Mouse (Mus musculus): Measurements from ENCODE around the gene H2-Q4. TPM values are rescaled to one million over a fixed set of nuclear protein-coding genes. Genes with fewer than 3 reads are reported as not detected.
"Not testable (repeated sequence)": the region's sequence is repeated elsewhere in the genome, so short reads cannot be mapped to it uniquely, and the experiment has no call there.

Gene H2-Q4
- polyA plus RNA-seq, 1 experiment from 2014 or later = 1.3 TPM

DNA sequence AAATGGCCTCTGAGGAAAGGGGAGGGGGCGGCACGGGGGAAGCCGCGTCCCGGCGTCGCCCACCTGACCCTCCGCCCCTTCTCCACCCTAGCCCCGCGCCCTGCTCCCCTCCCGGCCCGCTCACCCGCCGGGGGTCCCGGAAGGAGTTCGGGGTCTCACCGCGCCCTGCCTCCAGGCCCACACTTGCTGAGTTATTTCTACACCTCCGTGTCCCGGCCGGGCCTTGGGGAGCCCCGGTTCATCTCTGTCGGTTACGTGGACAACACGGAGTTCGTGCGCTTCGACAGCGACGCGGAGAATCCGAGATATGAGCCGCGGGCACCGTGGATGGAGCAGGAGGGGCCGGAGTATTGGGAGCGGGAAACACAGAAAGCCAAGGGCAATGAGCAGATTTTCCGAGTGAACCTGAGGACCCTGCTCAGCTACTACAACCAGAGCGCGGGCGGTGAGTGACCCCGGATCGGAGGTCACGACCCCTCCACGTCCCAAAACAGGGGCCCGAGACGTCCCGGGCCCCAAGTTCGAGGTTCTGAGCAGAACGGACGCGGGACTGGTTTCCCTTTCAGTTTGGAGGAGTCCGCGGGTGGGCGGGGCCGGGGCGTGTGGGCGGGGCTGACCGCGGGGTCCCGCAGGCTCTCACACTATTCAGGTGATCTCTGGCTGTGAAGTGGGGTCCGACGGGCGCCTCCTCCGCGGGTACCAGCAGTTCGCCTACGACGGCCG is 473 bp downstream of the H2-Q4 start:
- Histone ChIP-seq H3K9me3 (0 out of 2 replicates have a peak, but pooled peaks cover 5% of the 10 kb centered on the region), H3K4me2 (peak overlapping the region; percentile 96), H3K4me3 (replicated peaks) (peak overlapping the region; percentile 60), H3K9ac (peak overlapping the region; percentile 63), H3K4me1 (peaks cover 14% of the 10 kb centered on the region), H3K27me3 (peaks cover 17% of the 10 kb centered on the region; the same call in 1 of the 2 replicates), H3K36me3 (replicated peaks) (no peaks in the 10 kb centered on the region), H3K27ac (no peak overlapping the region)
- no peak; the same call in 1 of the 2 replicates for ATAC-seq (ENCODE audit: low FRiP score)
- 2% methylated on average over 69 of the region's 70 CpGs for WGBS

DNA sequence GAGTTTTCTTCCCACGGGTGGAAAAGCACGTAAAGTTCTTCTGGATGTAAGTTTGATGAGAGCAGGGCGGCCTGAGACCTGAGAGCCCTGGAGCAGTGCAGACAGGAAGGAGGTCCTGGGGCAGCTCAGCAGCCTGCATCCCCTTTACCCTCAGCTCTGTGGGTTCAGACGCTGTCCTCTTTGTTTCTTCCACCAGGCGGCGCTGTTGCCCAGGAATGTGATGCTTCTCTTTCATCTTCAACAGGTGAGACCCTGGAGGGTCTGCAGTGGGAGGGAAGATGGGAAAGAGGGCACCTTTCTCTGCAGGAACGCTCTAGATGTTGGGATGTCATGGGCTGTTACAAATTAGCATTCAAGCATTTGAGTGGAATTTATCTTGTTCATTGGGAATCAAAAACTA is 10.4 kb downstream of the H2-Q4 start:
- not testable (repeated sequence) for H3K36me3 ChIP-seq (replicated peaks); ATAC-seq (ENCODE audit: low FRiP score); H3K4me1 ChIP-seq; H3K4me2 ChIP-seq; H3K4me3 ChIP-seq (replicated peaks); H3K9ac ChIP-seq; H3K27me3 ChIP-seq; H3K27ac ChIP-seq; H3K9me3 ChIP-seq
- WGBS = 5% methylated on average over 7 of the region's 7 CpGs

DNA sequence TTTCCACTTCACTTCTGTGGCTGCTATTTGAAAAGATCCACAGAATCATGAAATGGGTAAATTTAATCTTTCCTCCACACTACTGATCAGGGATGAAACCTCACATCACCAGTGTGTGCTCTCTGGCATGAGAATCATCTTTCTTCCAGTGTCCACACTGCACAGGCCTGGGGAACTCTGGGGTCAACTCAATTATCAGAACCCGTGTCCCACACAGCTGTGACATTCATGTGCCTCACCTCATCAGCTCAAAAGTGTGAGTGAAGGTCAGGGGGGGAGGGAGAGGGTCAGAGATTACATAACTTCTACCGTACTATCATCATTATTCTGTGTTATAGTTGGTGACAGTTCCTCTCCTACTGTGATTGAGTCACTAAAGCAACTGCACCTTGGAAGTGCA is 13.3 kb downstream of the H2-Q4 start:
- peaks cover 14% of the 10 kb centered on the region for H3K27me3 ChIP-seq
- not testable (repeated sequence) for H3K4me3 ChIP-seq (replicated peaks); H3K36me3 ChIP-seq (replicated peaks); H3K4me1 ChIP-seq; H3K9me3 ChIP-seq; H3K27ac ChIP-seq; H3K4me2 ChIP-seq; ATAC-seq (ENCODE audit: low FRiP score); H3K9ac ChIP-seq
- WGBS = 72% methylated on average over 2 of the region's 2 CpGs

DNA sequence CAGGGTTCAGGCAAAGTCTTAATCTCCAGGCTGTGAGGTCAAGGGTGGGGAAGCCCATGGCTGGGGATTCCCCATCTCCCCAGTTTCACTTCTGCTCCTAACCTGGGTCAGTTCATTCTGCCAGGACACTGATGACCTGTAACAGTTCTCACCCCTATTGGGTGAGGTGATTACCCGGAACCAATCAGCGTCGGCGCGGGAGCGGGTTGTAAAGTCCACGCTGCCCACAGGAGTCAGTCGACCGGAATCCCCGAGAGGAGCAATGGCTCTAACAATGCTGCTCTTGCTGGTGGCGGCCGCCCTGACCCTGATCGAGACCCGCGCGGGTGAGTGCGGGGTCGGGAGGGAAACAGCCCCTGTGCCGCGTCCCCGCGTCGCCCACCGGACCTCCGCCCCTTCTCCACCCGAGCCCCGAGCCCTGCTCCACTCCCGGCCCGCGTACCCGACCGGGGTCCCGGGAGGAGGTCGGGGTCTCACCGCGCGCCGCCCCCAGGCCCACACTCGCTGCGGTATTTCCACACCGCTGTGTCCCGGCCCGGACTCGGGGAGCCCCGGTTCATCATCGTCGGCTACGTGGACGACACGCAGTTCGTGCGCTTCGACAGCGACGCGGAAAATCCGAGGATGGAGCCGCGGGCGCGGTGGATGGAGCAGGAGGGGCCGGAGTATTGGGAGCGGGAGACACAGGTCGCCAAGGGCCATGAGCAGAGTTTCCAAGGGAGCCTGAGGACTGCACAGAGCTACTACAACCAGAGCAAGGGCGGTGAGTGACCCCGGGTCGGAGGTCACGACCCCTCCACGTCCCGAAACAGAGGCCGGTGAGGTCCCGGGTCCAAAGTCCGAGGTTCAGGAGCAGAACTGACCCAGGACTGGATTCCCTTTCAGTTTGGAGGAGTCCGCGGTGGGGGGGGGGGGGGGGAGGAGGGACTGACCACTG is 14.7 kb downstream of the H2-Q4 start:
- H3K27ac ChIP-seq; H3K9ac ChIP-seq; ATAC-seq (ENCODE audit: low FRiP score); H3K9me3 ChIP-seq; H3K36me3 ChIP-seq (replicated peaks); H3K4me1 ChIP-seq: not testable (repeated sequence)
- H3K27me3 ChIP-seq = peaks cover 14% of the 10 kb centered on the region
- peak overlapping the region; percentile 31 for H3K4me3 ChIP-seq (replicated peaks)
- H3K4me2 ChIP-seq = peak overlapping the region; percentile 49
- 2% methylated on average over 61 of the region's 75 CpGs for WGBS

DNA sequence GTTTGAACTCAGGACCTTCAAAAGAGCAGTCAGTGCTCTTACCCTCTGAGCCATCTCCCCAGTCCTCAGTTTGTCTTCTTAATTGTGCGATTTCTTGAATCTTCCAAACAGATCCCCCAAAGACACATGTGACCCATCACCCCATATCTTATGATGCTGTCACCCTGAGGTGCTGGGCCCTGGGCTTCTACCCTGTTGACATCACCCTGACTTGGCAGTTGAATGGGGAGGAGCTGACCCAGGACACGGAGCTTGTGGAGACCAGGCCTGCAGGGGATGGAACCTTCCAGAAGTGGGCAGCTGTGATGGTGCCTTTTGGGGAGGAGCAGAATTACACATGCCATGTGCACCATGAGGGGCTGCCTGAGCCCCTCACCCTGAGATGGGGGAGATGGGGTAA is 17.5 kb downstream of the H2-Q4 start:
- H3K36me3 ChIP-seq (replicated peaks); H3K4me2 ChIP-seq: not testable (repeated sequence)

DNA sequence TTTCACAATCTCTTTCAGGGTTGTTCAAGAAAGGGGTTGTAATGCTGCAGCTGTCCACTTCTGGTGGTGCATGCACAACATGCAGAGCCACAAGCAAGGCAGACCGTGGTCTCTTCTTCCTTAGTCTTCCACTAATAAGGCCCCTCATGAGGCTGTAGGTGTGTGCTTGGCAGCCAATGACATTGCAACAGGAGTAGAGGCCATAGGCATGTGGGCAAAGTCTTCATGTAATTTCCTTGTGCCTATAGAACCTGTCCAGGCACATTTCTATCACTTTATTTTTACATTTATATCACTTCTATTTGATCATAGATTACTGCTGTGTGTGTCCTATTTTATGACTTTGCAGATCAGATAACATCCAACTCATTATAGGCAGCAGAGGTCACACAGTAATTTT is 33.6 kb downstream of the H2-Q4 start:
- no CpG with 5 or more reads among the region's 1 CpGs for WGBS
- ATAC-seq (ENCODE audit: low FRiP score); H3K9ac ChIP-seq: not testable (repeated sequence)

More for the DNA sequence above, 17.5 kb downstream of the H2-Q4 start:
- not testable (repeated sequence) for ATAC-seq (ENCODE audit: low FRiP score); H3K27ac ChIP-seq; H3K9me3 ChIP-seq; H3K4me1 ChIP-seq; H3K4me3 ChIP-seq (replicated peaks); H3K9ac ChIP-seq
- peaks cover 14% of the 10 kb centered on the region for H3K27me3 ChIP-seq
- 85% methylated on average over 2 of the region's 2 CpGs for WGBS

DNA sequence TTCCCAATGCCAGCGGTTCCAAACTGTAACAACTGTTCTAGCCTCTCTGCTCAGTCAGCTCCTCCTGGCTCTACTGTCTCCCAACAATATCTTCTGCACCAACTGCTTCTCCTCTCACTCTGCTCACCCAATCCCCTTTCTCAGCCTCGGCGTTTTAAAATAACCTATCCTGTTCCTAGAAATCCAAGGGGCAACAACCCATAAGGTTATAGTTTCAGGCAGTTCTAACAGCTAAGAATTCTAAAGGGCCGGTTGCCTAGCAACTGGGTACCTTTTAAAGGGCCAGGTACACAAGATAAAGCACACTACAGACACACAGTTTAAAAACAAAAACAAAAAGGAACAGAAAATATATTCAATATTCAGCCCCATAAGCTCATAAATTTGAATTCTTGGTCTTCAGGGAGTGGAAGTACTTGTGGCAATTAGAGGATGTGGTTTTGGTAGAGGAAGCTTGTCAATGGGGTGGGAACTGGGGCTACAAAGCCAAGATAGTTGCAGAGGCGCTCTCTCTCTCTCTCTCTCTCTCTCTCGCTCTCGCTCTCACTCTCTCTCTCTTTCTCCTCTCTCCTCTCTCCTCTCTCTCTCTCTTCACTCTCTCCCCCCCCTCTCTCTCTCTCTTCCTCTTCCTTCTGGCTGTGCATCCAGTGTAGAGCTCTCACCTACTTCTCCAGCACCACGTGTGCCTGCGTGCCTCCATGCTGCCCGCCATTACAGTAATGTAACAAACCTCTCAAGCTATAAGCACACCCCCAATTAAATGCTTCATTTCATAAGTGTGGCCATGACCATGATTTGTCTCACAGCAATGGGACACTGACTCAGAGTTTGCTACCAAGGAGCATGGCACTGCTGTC is 36.1 kb downstream of the H2-Q4 start:
- not testable (repeated sequence) for H3K4me2 ChIP-seq; ATAC-seq (ENCODE audit: low FRiP score); H3K27ac ChIP-seq; H3K36me3 ChIP-seq (replicated peaks); H3K27me3 ChIP-seq; H3K9ac ChIP-seq; H3K4me1 ChIP-seq; H3K9me3 ChIP-seq; H3K4me3 ChIP-seq (replicated peaks)
- WGBS = 77% methylated on average over 3 of the region's 10 CpGs

More for the DNA sequence above, 33.6 kb downstream of the H2-Q4 start:
- H3K4me2 ChIP-seq; H3K36me3 ChIP-seq (replicated peaks); H3K9me3 ChIP-seq; H3K4me1 ChIP-seq; H3K27me3 ChIP-seq; H3K4me3 ChIP-seq (replicated peaks); H3K27ac ChIP-seq: not testable (repeated sequence)

- Histone ChIP-seq H3K36me3 (replicated peaks) (no peaks in the 10 kb centered on the region), H3K4me3 (replicated peaks) (no peak overlapping the region), H3K9ac (no peak overlapping the region), H3K9me3 (no peaks in the 10 kb centered on the region), H3K27ac (no peak overlapping the region), H3K4me1 (no peaks in the 10 kb centered on the region), H3K4me2 (no peak overlapping the region), H3K27me3 (peaks cover 23% of the 10 kb centered on the region)
- WGBS = 85% methylated on average over 7 of the region's 7 CpGs
- ATAC-seq (ENCODE audit: low FRiP score) = no peak
These were observed 39.4 kb downstream of the H2-Q4 start for GRCm38 (mm10) chr17:35418772-35419171.

DNA sequence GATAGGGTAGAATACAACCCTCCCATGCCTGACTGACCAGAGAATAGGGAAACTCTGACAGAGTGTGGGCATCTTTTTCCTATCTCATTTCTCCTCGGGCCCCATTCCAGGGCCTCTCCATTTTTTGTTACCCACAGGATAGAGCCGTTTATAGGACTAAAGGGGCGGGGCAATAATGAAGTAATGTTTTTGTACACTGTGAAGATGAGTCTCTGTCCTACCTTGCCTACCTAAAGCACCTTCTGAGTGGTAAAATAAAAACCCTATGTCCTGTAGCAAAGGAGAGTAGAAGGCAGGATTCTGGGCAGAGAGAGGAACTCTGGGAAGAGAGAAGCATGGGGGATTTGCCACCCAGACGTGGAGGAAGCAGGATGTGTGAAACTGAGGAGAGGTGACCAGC is 40.1 kb downstream of the H2-Q4 start:
- not testable (repeated sequence) for H3K27ac ChIP-seq; H3K9ac ChIP-seq; H3K4me2 ChIP-seq; H3K36me3 ChIP-seq (replicated peaks); H3K4me1 ChIP-seq; ATAC-seq (ENCODE audit: low FRiP score); H3K9me3 ChIP-seq; H3K4me3 ChIP-seq (replicated peaks)
- peaks cover 27% of the 10 kb centered on the region for H3K27me3 ChIP-seq
- 73% methylated on average over 4 of the region's 4 CpGs for WGBS

GRCm38 (mm10) chr17:35420206-35420810 is 40.9 kb downstream of the H2-Q4 start:
- H3K9me3 ChIP-seq; ATAC-seq (ENCODE audit: low FRiP score); H3K4me2 ChIP-seq; H3K4me1 ChIP-seq; H3K27ac ChIP-seq; H3K36me3 ChIP-seq (replicated peaks); H3K9ac ChIP-seq; H3K4me3 ChIP-seq (replicated peaks): not testable (repeated sequence)
- WGBS = 12% methylated on average over 11 of the region's 11 CpGs
- peaks cover 34% of the 10 kb centered on the region for H3K27me3 ChIP-seq

DNA sequence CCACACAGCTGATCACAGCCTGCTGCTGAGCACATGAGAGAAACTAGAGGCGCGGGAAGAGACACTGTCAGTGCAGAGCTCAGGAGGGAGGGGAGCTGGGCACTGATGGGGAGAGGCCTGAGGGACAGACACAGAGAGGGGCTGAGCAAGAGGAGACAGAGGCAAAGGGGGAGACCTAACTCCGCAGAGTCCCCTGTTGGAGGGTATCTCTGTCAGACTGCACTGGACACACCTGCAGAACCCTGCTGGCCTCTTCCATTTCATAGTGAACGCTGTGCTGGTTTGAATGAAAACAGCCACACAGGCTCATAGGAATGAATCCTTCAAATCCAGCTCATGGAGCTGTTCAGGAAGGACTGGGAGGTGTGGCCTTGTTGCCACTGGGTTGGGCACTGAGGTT is 41.9 kb downstream of the H2-Q4 start:
- 88% methylated on average over 4 of the region's 4 CpGs for WGBS
- peaks cover 44% of the 10 kb centered on the region for H3K27me3 ChIP-seq
- H3K27ac ChIP-seq; H3K9me3 ChIP-seq; H3K4me3 ChIP-seq (replicated peaks); H3K4me2 ChIP-seq; ATAC-seq (ENCODE audit: low FRiP score); H3K4me1 ChIP-seq; H3K36me3 ChIP-seq (replicated peaks); H3K9ac ChIP-seq: not testable (repeated sequence)

GRCm38 (mm10) chr17:35422360-35422759 is 42.9 kb downstream of the H2-Q4 start:
- H3K9me3 ChIP-seq; H3K4me3 ChIP-seq (replicated peaks); H3K4me1 ChIP-seq; ATAC-seq (ENCODE audit: low FRiP score); H3K36me3 ChIP-seq (replicated peaks); H3K9ac ChIP-seq; H3K27ac ChIP-seq; H3K4me2 ChIP-seq: not testable (repeated sequence)
- 91% methylated on average over 5 of the region's 5 CpGs for WGBS
- peaks cover 47% of the 10 kb centered on the region for H3K27me3 ChIP-seq
